Mouse (Mus musculus) liver (tissue): ENCODE data around the gene Ffar4.

ENCODE experiments used
- DNase-seq: peaks from one replicate; pipeline ENCODE4 v3.0.0-alpha.2; 2020; ENCODE audit warnings: mixed read lengths

The Ffar4 gene

DNA sequence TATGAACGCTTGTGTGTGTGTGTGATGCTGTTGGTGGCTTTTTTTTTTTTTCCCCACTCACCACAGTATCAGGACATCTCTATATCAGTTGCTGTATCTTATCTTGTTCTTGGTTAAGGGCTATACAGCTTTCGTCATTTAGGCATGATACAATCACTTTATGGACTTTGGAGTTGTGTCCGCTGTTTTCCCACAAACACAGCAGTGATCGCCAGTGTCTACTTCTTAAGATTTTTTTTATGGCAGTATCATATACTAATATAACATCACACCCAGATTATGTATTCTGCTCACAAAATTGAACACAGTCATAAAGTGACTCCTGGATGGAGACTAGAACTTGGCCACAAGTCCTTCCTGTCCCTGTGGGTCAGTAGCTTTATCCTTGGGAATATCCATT is 11.0 kb downstream of the Ffar4 start:
- no peak for DNase-seq

DNA sequence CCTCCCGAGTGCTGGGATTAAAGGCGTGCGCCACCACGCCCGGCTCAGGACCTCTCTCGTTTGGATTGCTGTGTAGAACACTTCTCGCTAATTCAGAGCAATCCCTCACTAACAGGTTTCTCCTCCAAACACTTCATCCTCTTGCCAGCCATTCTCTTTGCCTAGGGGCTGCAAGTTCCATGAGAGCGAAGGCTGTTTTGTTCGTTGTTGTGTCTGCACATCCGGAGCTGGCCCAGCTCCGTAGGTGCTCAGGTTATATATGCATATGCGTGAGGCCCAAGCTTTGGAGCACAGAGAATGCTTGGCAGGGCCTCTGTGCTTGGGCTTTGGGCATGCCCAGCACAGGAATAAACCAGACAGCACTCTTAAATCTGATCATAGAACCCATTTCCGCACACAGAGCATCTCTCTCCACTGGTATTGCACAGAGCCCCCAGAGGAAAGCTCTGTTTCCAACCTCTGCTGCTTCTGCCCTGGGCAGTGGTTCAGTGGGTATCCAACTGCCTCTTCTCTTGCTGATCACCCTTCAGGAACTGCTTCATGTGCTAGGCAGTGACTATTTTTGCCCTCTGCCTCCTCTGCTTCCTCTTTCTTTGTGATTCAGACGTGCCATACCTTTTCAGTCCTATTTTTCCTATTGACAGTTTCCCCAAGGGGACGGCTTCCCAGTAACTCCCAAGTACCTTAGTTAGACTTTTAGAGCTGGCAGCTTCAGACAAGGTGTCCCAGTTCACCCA is 12.8 kb downstream of the Ffar4 start:
- no peak for DNase-seq

DNA sequence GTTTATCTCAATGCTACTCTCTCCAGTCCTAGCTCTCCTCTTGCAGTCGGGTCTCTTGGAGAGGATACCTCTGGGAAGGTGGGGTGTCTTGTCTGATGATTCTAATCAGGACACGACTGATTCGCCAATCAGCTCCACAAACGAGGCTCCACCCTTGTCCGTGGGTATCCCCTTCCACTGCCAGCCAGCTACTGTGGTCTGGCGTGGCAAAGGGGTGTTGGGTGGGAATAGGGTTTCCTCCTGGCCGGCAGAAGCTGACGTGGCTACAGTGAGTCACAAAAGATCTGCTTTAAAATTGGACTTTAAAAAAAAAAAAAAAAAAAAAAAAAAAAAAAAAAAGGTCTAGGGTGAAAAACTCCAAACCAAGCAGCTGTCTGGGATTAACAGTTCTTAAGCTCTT is 14.2 kb downstream of the Ffar4 start:
- DNase-seq: no peak

DNA sequence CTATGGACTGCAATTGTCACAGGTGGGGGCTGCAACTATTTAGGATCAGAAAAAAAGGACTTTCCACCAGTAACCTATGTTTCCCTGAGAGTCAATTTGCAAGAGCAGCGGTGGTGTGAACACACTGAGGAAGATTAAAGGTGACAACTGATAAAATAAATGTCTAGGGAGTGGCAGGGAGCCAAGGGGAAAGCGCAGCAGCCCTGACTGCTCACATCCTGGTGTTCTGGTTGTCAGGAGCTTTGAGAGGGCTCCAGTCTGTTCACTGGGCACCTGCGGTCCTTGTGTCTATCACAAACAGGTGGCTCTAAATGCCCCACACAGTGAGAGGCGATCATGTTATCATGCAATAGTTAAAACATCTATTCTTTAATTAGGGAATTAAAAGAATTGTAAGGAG is 15.7 kb downstream of the Ffar4 start:
- DNase-seq: no peak

DNA sequence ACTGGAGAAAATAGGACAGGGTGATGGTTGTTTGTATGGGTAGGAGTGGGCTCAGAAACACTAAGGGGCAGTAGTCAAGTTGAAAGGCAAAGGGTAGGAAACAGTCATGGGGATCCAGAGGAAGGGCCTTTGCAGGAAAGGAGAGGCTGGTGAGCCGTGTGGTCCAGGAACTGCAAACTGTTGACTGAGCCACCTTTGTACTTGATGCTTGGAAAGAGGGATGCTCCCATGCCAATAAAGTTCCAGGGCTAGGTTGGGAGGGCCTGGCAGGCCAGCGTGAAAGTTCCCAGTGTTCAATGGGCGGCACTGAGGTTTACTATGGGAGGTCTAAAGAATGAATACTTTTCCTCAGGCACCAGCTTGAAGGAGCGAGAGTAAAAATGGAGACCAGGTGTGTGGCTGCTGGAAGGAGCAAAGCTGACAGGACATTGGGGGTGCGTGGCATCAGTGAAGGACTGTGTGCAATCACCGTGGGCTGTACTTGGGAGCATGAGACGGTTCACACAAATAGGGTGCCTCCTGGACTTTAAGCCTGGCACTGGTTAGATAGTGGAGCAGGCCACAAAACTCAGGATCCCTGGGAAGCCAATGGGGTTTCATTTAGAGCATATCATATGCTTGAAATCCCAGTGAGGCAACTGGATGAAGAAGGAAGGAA is 18.1 kb downstream of the Ffar4 start:
- no peak for DNase-seq

DNA sequence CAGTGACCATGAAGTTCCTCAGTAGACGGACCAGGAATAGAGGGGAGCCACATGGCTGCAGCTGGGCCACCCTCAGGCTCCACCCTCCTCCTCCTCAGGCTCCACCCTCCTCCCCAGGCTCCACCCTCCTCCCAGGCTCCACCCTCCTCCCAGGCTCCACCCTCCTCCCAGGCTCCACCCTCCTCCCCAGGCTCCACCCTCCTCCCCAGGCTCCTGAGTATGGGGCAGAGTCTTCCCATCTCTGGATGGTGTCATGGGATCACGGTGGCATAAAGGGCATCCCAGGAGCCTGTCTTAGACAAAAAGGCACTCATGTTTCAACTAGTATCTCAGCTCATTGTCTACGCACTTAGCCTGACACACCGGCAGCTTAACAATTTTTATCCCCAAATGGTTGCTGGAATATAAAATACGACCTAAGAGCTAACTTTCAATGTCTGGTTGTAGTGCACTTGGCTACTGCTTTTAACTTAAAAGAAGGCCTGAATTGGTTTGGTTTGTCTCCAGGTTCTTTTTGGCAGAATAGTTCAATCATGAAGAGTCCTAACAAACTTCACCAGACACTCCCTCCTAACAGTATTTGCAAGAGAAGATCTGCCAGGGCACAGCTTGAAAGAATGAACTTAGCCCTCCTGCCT is 23.4 kb downstream of the Ffar4 start:
- peak; percentile 40 for DNase-seq

DNA sequence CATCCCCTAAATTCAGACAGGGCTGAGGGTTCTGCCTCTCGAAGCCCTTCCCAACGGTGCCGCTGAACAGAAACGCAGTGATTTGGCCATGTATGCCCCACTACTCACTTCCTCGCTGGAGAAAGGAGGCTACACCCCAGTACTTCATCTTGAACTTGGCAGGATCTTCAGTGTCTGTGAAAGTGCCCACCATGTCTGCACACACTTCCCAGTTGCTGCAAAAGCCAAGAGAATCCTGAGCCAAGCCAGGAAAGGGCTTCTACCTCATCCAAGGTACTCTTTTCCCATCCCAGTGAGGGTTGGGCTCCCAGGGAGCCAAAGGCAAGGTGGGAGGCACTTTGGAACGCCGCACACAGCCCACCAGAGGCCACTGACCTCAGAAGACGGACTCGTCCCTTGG is 27.1 kb downstream of the Ffar4 start:
- DNase-seq: no peak

DNA sequence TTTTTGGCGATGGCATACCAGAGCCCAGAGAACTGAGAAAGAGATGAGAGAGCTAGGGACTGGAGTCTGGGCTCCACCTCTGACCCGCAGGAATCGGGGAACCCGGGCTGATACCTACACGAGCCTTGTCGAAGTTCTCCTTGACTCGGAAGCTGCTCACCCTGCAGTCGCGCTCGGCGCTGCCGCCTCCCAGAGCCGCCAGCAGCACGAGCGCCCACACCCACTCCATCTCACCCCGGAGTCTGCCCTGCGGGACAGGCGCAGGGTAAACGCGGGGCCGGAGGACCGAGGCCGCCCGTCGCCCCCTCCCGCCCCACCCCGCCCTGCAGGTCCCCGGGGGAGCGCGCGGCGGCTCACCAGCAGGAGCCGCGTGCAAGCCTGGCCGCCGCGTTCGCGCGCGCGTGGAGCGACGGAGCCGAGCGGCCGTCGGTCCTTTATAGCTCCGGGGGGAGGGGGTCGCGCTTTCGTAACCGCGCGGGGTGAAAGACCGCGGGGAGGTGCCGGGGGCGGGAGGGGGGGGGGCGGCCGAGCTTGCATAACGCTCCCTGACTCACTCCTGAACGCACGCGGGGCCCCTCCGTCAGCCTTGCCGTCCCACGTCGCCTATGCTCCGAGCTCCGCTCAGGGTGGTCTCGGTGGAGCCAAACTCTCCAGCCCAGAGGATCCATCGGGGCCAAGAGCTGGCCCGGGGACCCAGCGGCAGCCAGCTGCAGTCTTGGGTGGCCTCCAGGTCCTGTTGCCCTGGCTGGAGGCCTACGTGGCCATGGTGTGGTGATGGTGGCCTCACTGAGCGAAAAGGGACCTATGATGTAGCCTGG is 27.7 kb downstream of the Ffar4 start:
- DNase-seq: peak; percentile 67

DNA sequence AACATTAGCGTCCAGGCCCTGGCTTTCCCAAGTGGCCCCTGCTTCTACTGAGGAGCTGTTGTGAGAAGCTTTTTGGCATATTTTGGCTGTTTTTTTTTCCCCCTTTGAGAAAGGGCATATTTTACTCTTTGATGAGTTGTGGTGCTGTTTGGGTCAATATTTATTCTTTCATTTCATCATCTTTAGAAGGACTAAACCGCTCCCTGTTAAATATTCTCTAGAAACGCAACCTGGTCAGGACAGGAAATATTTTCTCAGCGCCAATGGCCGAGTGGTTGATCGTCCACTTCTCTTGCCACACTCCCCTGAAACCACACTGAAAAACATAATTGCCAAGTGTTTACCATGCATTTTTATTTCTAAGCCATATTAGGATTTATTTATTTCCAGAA is 28.3 kb downstream of the Ffar4 start, which contains the start of gene Rbp4:
Gene Rbp4 (minus strand): TSS at position 63 of the 392 bp plus-strand sequence.
- no peak for DNase-seq

DNA sequence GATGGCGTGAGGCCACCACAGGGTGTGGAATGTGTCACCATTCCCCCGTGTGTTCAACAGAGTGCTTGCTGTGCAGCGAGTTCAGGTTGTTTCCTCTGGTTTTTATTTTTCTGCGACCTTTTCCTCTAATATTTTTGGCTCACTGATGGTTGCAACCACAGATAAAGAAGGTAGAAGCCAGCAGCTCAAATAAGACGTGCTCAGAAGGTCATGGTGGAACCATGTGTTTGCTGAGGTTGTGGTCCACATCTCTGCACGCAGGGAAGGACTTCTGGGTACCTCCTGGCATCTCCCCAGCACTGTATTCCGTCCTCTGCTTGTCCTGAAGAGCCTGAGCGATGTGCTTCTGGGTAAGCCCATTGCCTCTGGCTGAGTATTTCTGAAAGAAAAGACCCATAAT is 29.8 kb downstream of the Ffar4 start:
- no peak for DNase-seq

DNA sequence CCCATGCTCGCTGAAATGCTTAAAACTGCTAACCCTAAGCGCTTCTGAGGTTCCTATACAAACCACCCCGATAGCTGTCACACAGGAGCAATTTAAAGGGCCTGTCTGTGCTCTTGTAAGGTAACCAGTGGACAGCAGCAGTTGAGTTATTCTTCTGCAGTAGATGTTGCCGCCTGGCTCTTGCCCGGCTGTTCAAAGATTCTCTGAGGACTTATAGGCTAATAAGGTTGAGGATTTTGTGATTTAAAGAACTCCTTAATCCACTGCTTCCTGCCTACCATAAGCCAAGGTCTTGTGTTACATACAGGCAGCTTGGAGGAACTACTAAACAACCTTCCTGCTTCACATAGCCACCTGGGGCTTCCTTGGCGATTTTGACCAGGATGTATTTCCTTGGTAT is 35.6 kb downstream of the Ffar4 start, which contains the start of gene Pde6c:
Gene Pde6c (plus strand): TSS at position 301 of the 400 bp plus-strand sequence.
- DNase-seq: no peak

DNA sequence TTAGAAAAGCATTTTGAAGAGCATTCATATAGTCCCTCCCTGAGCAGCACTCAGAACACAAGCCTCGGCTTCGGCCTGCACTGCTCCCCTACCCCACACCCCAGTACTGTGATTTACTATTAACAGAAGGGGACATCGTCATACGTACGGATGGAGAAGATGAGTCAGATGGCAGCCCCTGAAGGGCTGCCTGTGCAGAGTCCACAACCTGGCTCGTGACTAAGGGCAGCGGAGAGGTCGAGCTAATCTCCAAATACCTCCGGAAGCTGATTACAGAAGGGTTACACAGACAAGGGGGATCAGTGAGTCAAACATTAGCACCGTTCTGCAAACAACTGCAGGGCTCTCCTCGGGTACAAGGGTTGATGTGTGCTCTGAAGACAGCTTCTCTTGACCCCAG is 37.1 kb downstream of the Ffar4 start:
- peak; percentile 39 for DNase-seq

DNA sequence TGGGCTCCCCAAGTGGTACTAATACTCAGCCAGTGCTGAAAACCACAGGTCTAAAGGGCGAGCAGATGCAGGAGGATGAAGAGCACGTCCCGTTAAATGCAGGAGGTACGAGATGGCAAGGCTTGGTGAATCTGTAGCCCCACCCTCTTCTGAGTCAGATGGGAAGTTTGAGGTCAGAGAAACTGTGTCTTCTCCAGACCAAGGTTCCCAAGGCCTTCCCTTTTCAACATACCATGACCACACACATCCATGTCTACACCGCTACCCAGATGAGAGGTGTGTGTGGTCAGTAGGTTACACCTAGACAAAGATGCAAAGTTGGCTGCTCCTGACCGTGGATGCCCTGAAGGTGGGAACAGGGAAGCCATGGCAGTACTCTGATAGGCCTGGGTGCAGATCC is 37.9 kb downstream of the Ffar4 start:
- no peak for DNase-seq

DNA sequence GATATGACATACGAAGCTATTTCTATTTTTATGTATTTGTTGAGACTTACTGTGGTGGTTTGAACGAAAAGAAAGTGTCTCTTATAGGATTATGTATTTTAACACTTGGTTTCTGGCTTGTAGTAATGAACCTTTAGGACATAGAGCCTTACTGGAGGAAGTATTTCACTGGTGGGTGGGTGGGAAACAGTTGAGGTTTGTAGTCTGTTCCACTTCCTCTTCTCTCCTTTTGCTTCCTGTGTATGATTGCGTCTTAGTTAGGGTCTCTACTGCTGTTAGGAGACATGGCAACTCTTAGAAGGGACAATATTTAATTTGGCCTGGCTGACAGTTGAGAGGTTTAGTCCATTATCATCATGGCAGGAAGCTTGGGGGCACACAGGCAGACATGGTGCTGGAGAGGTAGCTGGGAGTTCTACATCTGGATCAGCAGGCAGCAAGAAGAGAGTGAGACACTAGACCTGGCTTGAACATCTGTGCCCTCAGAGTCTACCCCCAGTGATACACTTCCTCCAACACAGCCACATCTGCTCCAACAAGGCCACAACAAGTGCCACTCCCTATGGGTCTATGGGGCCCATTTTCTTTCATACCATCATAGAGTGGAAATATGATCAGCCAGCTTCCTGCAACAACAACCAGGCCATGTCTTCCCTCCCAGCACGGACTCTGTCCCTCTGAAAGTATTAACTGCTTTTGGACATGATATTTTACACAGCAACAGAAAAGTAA is 46.8 kb downstream of the Ffar4 start:
- no peak for DNase-seq

DNA sequence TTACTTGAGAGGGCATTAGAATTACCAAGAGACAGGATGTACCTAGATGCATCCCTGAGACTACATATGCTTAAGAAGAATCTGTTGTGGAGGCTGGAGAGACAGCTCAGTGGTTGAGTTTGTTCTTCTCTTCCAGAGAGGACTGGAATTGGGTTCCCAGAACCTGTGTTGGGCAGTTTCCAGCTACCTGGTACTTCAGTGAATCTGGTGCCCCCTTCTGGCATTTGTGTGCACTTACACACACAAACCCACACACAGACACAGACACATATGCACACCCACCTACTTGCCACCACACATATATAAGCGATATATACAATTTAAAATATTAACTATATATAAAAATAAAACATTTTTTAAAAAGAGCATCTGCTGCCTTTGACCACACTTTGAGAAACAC is 59.4 kb downstream of the Ffar4 start:
- DNase-seq: no peak

DNA sequence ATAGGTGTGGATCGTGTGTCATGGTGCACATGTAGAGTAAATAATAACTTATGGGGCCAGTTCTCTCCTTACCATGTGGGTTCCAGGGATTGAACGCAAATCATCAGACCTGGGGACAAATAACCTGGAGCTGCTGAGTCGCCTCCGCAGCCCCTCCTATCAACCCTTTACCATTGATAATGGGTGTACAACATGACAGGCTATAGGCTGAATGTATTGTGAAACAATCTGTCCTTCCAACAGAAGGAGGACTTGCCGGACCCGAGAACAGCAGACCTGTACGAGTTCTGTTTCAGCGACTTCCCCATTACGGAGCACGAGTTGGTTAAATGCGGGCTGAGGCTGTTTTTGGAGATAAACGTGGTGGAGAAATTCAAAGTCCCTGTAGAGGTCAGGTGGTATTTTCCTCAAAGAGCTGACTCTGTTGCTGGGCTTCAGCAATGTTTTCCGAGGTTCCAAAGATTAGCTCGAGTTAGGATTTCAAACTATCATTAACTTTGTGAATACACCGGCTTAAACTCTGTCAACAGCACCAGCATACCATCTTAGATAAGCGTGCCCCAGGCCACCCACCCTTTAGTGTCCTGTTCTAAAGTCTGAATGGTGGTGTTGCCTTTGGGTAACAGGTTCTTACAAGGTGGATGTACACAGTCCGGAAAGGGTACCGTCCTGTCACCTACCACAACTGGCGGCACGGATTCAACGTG is 64.9 kb downstream of the Ffar4 start:
- DNase-seq: peak; percentile 11
